Mouse (Mus musculus): ENCODE measurements around the gene Gm17364. TPM values are rescaled to one million over a fixed set of nuclear protein-coding genes. Genes with fewer than 3 reads are reported as not detected.

The Gm17364 gene
- total RNA-seq, 2 experiments from 2014 or later: not detected

Other genes starting within 250 kb of the Gm17364 start
- gene Mak, start 194.3 kb downstream of the Gm17364 start, total RNA-seq (2021): 1 to 10 TPM in 1 of 2 experiments, under 1 TPM in 1; 0.71 to 1.4 TPM
- not detected for gene Gcm2, start 162.9 kb downstream of the Gm17364 start, total RNA-seq (2021)
- gene Sycp2l, start 159.7 kb downstream of the Gm17364 start, total RNA-seq (2021): not detected
- 10 to 100 TPM; 21.9 to 22.4 TPM for gene Elovl2, start 53.6 kb downstream of the Gm17364 start, total RNA-seq (2021)
- gene Smim13, start 24.1 kb downstream of the Gm17364 start, total RNA-seq (2021): 100 to 1,000 TPM; 140 to 149 TPM
- gene Nedd9, start 213.4 kb upstream of the Gm17364 start, total RNA-seq (2021): 10 to 100 TPM; 13.4 to 14.8 TPM